Mouse (Mus musculus) gastrocnemius, adult 2 months (tissue): ENCODE data around the gene Efna4. TPM values are rescaled to one million over a fixed set of nuclear protein-coding genes. Genes with fewer than 3 reads are reported as not detected.
A peak's percentile ranks its signal among the peaks of the same experiment; 100 is the strongest.

Source experiments
- DNase-seq: peaks from one replicate; pipeline ENCODE4 v3.0.0; 2022
- H3K27ac ChIP-seq: fragments of 200-600 bp; 2 replicates; pipeline ENCODE4 v1.8.1; 2022; ENCODE audit warnings: mild to moderate bottlenecking
- H3K4me3 ChIP-seq: fragments of 200-600 bp; 2 replicates; pipeline ENCODE4 v1.8.1; 2022; ENCODE audit warnings: mild to moderate bottlenecking, moderate library complexity
- CTCF ChIP-seq: fragments of 200-600 bp; IDR thresholded peaks from 2 replicates; pipeline ENCODE4 v1.8.1; 2022; ENCODE audit warnings: antibody characterized with exemption, mild to moderate bottlenecking, moderate library complexity
- intact Hi-C: fragments of 180-260 bp; cut with DNase I; formaldehyde crosslinking; loops from one replicate; pipeline ENCODE4 v1.15.1; 2025
- total RNA-seq, 2 experiments: library from RNA; stranded (reverse); gene quantifications; 2 replicates each; pipeline ENCODE4 v1.2.3; 2021

Gene Efna4
- total RNA-seq, 2 experiments from 2014 or later, result 0.15 to 0.20 TPM

DNA sequence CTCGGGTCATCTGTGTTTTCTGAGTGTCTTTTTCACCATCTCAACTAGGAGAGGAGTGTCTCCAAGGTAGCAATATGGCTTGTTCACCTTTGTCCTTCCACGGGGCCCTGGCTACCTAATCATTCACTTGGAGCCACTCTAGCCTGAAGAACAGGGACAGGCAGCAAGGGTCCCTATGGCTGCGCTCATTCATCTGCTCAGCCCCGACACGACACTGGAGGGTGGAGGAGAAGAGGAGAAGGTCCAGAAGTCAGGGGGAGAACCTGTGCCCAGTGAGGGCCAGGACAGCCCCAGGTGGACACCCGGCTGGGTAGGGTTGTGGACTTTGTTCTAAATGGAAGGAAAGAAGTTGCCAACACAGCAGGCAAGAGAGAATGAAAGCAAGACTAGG lies 17.7 kb upstream of the Efna4 start:
- intact Hi-C loops, result loop anchor here (2.0 kb wide), 2 partner anchors 15 to 39 kb away; no protein-coding TSS in a partner anchor
- Histone ChIP-seq H3K27ac (peak overlapping the region; percentile 43; the same call in 1 of the 2 replicates), H3K4me3 (no peak overlapping the region)
- no peak for TF ChIP-seq CTCF
- DNase-seq, result no peak

GRCm38 (mm10) chr3:89354816-89355511 lies 17.1 kb upstream of the Efna4 start:
- Histone ChIP-seq H3K4me3 (no peak overlapping the region), H3K27ac (peak overlapping the region; percentile 43; the same call in 1 of the 2 replicates)
- TF ChIP-seq CTCF, result peak; percentile 100
- peak; percentile 83 for DNase-seq
- intact Hi-C loops, result loop anchor here (2.0 kb wide), 2 partner anchors 14 to 38 kb away; no protein-coding TSS in a partner anchor

GRCm38 (mm10) chr3:89351271-89351670 lies 13.4 kb upstream of the Efna4 start:
- TF ChIP-seq CTCF, result no peak
- H3K27ac ChIP-seq, result no peak overlapping the region
- intact Hi-C loops, result no loop called here
- H3K4me3 ChIP-seq, result no peak overlapping the region
- DNase-seq, result no peak

DNA sequence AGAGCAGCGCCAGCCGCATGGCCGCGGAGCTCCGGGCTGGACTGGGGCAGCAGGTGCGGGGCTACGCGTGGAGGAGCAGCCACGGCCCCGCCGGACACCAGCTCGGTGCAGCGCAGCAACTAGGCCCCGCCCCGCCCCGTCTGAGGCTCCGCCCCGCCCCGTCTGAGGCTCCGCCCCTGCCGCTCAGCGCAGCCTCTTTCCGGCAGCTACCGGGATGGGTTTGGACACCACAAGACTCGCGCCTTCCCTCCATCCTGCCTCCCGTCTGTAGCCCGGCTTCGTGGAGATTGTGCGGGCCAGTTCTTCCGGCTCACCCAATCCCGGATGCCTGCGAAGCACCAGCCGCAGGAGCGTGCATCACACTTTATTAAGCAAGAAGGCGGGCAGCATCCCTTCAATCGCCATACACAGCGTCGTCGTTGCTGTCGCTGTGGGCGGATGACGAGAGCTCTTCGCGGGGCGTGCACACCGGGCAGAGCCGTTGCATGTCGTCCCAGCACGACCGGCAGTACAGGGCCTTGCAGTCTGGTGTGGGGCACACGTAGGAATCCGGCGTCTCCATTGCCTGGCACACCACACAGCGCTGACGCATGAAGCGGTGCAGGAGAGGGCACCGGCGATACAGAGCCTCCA lies 12.2 kb upstream of the Efna4 start, which contains the start of gene Adam15:
TSS of gene Adam15 (minus strand) at position 128 of the 633 bp plus-strand sequence.
- Histone ChIP-seq H3K4me3 (peak within 1 kb of the TSS; percentile 94), H3K27ac (peak within 1 kb of the TSS; percentile 90)
- no peak for TF ChIP-seq CTCF
- intact Hi-C loops, result loop anchor here (10.0 kb wide), 1 partner anchor 335 kb away; no protein-coding TSS in a partner anchor
- DNase-seq, result peak; percentile 92

DNA sequence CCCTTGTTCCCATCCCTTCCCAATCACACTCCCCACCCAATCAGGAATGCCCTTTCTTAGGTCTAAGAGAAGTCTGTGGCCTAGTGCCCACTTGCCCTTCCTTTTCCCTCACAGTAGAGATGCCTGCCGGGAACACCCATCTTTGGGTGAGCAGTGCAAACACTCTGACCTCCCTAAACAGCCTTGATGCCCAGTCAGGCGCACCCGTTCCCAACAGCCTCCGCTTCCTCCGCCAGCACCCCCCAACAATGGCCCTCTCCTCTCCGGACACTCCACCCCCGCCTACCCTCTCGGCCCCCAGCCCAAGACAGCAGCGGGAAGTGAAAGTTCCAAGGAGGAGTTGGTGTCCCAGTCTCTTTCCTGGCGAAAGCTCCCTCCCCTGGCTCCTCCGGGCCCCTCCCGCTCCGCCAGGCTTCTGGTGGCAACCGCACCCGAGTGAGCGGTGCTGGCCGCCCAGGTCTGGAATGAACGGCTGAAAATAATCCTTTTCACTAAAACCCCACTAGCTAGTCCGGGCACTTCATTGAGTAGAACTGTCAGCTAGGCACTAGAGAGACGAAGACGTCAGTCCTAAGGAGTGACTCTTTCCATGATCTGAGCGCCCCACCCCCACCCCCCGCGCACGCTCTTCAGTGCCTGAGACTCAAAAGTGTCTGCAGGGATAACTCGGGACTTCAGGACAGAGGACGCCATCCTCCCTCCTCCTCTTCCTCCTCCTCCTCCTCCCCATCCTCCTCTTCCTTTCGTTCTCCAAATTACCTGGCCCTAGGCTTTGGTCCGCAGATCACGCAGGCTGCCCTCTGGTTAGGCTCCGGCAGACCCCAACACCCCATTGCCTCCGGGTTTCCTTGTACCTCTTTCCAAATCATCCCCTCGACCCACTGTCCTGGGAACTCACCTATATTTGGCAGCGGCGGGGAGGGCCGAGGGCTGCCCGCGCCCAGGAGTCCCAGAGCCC lies 11.4 kb upstream of the Efna4 start:
- H3K27ac ChIP-seq, result peak overlapping the region; percentile 90

DNA sequence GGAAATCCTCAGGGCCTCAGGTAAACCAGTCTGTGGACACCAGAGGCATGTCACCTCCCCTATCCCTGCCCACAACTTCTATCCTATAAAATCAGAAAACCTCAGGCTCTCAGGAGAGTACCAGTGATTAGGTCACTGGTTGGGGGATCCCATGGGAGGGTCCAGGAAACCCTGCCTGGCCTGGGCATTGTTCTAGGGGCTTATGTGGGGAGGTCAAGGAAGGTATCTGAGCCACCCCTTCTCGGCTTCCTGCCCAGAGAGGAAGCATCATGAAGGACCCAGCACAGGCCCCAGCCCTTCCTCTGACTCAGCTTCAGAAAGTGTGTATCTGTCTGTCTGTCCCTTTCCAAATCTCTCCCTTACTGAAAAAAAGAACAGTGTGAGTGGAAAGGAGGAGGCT lies 10.1 kb upstream of the Efna4 start:
- peak overlapping the region; percentile 94 for H3K4me3 ChIP-seq
- H3K27ac ChIP-seq, result peak overlapping the region; percentile 90
- DNase-seq, result no peak
- TF ChIP-seq CTCF, result no peak
- intact Hi-C loops, result loop anchor here (10.0 kb wide), 1 partner anchor 337 kb away; no protein-coding TSS in a partner anchor

More for the DNA sequence above, 11.4 kb upstream of the Efna4 start:
- intact Hi-C loops, result loop anchor here (10.0 kb wide), 1 partner anchor 336 kb away; no protein-coding TSS in a partner anchor
- DNase-seq, result peak; percentile 74
- H3K4me3 ChIP-seq, result peak overlapping the region; percentile 94
- no peak for TF ChIP-seq CTCF

- Histone ChIP-seq H3K27ac (peak overlapping the region; percentile 90), H3K4me3 (peak overlapping the region; percentile 94)
- DNase-seq, result no peak
- intact Hi-C loops, result loop anchor here (10.0 kb wide), 1 partner anchor 338 kb away; no protein-coding TSS in a partner anchor
- no peak for TF ChIP-seq CTCF
These were observed 9.2 kb upstream of the Efna4 start for GRCm38 (mm10) chr3:89346815-89347540.

DNA sequence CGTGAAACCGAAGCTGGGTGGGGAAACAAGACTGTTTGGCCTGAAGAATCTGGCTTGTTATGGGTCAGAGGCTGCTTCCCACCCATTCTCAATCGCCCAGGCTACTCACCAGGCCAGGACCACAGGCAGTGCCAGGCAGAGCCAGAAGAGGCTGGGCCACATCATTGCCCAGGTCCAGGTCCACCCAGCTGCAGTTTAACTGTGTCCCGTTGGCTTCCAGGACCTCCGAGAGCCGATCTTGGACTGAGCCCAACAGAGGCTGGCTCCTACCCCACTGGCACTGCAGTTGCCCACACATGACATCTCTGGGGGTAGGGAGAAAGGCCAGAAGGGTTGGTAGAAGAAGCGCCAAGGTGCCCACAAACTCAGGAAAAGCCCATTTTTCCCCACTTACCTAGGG lies 5.5 kb upstream of the Efna4 start:
- H3K4me3 ChIP-seq, result no peak overlapping the region
- no peak for TF ChIP-seq CTCF
- no peak for DNase-seq
- intact Hi-C loops, result loop anchor here (10.0 kb wide), 1 partner anchor 342 kb away; no protein-coding TSS in a partner anchor
- H3K27ac ChIP-seq, result no peak overlapping the region

GRCm38 (mm10) chr3:89341794-89342193 lies 4.0 kb upstream of the Efna4 start:
- no peak overlapping the region for H3K4me3 ChIP-seq
- TF ChIP-seq CTCF, result no peak
- intact Hi-C loops, result loop anchor here (2.0 to 10.0 kb wide), 2 partner anchors 13 to 343 kb away; no protein-coding TSS in a partner anchor
- H3K27ac ChIP-seq, result no peak overlapping the region
- DNase-seq, result no peak

- peak; percentile 97 for TF ChIP-seq CTCF
- H3K4me3 ChIP-seq, result no peak overlapping the region
- intact Hi-C loops, result loop anchor here (1.0 to 10.0 kb wide), 3 partner anchors 14 to 344 kb away; no protein-coding TSS in a partner anchor
- H3K27ac ChIP-seq, result no peak overlapping the region
- DNase-seq, result peak; percentile 75
These were observed 2.6 kb upstream of the Efna4 start for GRCm38 (mm10) chr3:89340465-89340864.

- peak; percentile 65 for DNase-seq
- Histone ChIP-seq H3K4me3 (no peak overlapping the region), H3K27ac (no peak overlapping the region)
- peak; percentile 86 for TF ChIP-seq CTCF
- intact Hi-C loops, result no loop called here
These were observed 1.6 kb upstream of the Efna4 start for GRCm38 (mm10) chr3:89339416-89339815.
